Mouse (Mus musculus): ENCODE measurements around the gene Alg14. TPM values are rescaled to one million over a fixed set of nuclear protein-coding genes. Genes with fewer than 3 reads are reported as not detected.

The Alg14 gene
- polyA plus RNA-seq, 1 experiment from 2014 or later, result 30.1 TPM

DNA sequence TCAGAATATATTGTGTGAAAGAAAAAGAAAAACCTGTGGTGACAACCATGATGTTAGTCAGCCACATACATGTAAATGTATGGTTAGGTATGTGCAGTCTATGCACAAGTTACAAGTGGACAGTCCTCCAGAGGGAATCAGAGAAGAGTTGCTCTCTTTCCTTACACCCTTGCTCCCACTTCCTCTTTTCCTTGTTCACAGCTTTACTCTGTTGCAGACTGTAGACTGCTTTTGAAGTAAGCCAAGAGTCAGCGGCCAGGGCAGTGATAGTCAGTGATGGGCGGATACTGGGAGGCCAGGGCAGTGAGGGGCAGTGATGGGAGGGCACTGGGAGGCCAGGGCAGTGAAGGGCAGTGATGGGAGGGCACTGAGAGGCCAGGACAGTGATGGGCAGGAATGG is 66.7 kb downstream of the Alg14 start:
- Histone ChIP-seq H3K4me1 (no peaks in the 10 kb centered on the region), H3K4me3 (replicated peaks) (no peak overlapping the region), H3K27ac (no peak overlapping the region), H3K9ac (no peak overlapping the region), H3K27me3 (no peaks in the 10 kb centered on the region), H3K36me3 (replicated peaks) (no peaks in the 10 kb centered on the region; the same call in 1 of the 2 replicates), H3K4me2 (no peak overlapping the region), H3K9me3 (no peaks in the 10 kb centered on the region)
- no peak for ATAC-seq (ENCODE audit: low FRiP score)
- 70% methylated on average over 2 of the region's 2 CpGs for WGBS

- Histone ChIP-seq H3K36me3 (replicated peaks) (no peaks in the 10 kb centered on the region; the same call in 1 of the 2 replicates), H3K27me3 (no peaks in the 10 kb centered on the region), H3K9ac (no peak overlapping the region), H3K4me2 (no peak overlapping the region), H3K27ac (no peak overlapping the region), H3K4me1 (no peaks in the 10 kb centered on the region), H3K9me3 (no peaks in the 10 kb centered on the region), H3K4me3 (replicated peaks) (no peak overlapping the region)
- 89% methylated on average over 6 of the region's 6 CpGs for WGBS
- no peak for ATAC-seq (ENCODE audit: low FRiP score)
Measured at GRCm38 (mm10) chr3:121358850-121359249, 67.3 kb downstream of the Alg14 start.

DNA sequence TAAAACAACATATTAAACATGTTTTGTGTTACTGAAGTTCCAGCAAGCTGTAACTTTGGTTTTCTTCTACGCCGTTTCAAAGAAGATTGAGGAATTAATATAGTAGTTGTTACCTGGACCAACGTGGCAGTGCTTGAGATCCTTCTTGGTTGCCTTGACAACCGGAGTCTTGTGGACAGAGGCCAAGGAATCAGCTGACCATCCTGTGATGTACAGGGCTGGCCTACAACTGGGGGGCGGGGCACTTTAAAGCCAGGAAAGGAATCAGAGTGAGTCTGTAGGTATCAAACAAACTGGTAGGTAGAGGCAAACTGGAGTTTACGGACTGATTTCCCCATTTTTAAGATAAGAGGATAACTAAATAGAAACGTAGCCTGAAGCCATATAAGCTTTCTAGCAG is 67.7 kb downstream of the Alg14 start:
- H3K4me3 ChIP-seq (replicated peaks), result no peak overlapping the region
- H3K27ac ChIP-seq, result no peak overlapping the region
- ATAC-seq (ENCODE audit: low FRiP score), result no peak
- H3K9ac ChIP-seq, result no peak overlapping the region
- no peaks in the 10 kb centered on the region for H3K9me3 ChIP-seq
- no peaks in the 10 kb centered on the region; the same call in 1 of the 2 replicates for H3K36me3 ChIP-seq (replicated peaks)
- 86% methylated on average over 7 of the region's 7 CpGs for WGBS
- no peak overlapping the region for H3K4me2 ChIP-seq
- no peaks in the 10 kb centered on the region for H3K27me3 ChIP-seq
- H3K4me1 ChIP-seq, result no peaks in the 10 kb centered on the region

DNA sequence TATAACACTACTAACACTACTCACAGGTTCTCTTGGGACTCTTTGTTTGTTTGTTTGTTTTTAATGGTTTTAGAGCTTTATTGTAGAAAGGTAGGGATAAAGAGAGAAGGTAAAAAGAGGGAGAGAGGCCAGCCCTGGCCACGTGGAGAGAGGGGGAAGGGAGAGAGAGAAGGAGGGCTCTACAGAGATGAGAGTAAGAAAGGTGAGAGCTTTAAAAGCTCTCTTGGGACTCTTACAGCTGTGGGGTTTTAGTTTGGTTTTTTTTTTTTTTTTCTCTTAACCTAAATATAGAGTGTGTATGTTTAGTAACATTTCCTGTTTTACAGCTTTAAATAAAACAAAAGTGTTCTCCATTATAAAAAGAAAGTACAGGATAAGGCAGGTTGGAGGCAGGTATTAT is 70.4 kb downstream of the Alg14 start:
- H3K9me3 ChIP-seq, result no peaks in the 10 kb centered on the region
- H3K4me1 ChIP-seq, result no peaks in the 10 kb centered on the region
- no peak overlapping the region for H3K4me3 ChIP-seq (replicated peaks)
- no peak for ATAC-seq (ENCODE audit: low FRiP score)
- H3K27ac ChIP-seq, result no peak overlapping the region
- H3K36me3 ChIP-seq (replicated peaks), result no peaks in the 10 kb centered on the region; the same call in 1 of the 2 replicates
- no peak overlapping the region for H3K4me2 ChIP-seq
- 57% methylated on average over 1 of the region's 1 CpGs for WGBS
- H3K9ac ChIP-seq, result no peak overlapping the region
- no peaks in the 10 kb centered on the region for H3K27me3 ChIP-seq

- Histone ChIP-seq H3K36me3 (replicated peaks) (no peaks in the 10 kb centered on the region; the same call in 1 of the 2 replicates), H3K27ac (no peak overlapping the region), H3K27me3 (no peaks in the 10 kb centered on the region), H3K4me3 (replicated peaks) (no peak overlapping the region), H3K4me2 (no peak overlapping the region), H3K4me1 (no peaks in the 10 kb centered on the region), H3K9me3 (no peaks in the 10 kb centered on the region), H3K9ac (no peak overlapping the region)
- WGBS, result 76% methylated on average over 4 of the region's 4 CpGs
- no peak for ATAC-seq (ENCODE audit: low FRiP score)
Measured at GRCm38 (mm10) chr3:121364388-121364787, 72.8 kb downstream of the Alg14 start.

DNA sequence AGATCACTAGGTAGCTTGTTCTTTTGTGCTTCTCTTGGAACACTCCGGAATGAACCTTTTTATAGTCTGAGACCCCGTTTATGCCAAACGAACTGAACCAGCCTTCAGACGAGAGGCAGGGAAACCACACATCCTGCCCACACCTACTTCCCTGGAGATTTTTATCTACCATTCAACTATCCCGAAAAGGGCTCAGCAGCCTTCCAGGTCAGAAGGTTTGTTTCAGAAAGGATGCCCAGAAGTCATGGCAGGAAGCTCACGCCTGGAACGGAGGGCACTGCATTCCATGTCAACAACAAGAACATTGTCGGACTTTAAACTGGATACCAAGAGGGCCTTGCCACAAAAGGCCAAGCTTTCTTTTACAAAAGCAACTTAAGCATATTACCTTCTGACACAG is 73.6 kb downstream of the Alg14 start:
- Histone ChIP-seq H3K27ac (no peak overlapping the region), H3K36me3 (replicated peaks) (no peaks in the 10 kb centered on the region; the same call in 1 of the 2 replicates), H3K9me3 (no peaks in the 10 kb centered on the region), H3K4me2 (no peak overlapping the region), H3K4me3 (replicated peaks) (no peak overlapping the region), H3K27me3 (no peaks in the 10 kb centered on the region), H3K9ac (no peak overlapping the region), H3K4me1 (no peaks in the 10 kb centered on the region)
- WGBS, result 82% methylated on average over 8 of the region's 8 CpGs
- no peak for ATAC-seq (ENCODE audit: low FRiP score)

DNA sequence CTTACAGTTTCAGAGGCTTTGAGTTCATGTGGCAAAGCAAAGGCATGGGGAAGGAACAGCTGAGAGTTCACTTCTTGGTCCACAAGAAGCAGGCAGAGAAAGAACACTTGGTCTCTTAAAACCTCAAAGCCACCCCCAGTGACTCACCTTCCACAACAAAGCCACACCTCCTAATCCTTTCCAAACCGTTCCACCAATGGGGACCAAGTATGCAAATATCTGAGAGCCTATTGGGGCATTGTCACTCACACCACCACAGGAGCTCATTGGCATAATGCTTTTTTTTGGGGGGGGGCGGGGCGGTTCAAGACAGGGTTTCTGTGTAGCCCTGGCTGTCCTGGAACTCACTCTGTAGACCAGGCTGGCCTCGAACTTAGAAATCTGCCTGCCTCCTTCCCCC is 77.0 kb downstream of the Alg14 start:
- 96% methylated on average over 3 of the region's 4 CpGs for WGBS
- peaks cover 2% of the 10 kb centered on the region; the same call in 1 of the 2 replicates for H3K4me1 ChIP-seq

DNA sequence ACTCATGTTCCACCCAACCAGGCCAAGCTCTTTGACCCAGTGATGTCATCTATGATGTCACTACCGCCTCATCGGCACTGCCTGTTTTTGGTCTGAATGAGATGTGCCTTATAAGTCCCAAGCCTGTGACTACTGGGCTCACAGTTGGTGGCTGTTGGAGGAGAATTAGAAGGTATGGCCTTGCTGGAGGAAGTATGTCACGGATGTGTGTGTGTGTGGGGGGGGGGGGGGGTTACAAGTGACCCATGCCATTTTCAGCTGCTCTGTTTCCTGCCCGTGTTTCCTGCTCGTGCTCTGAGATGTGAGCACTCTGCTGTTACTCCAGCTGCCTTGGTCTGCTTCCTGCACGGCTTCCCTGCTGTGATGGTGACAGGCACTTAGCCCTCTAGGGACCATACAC is 77.9 kb downstream of the Alg14 start:
- Histone ChIP-seq H3K4me1 (peaks cover 2% of the 10 kb centered on the region; the same call in 1 of the 2 replicates), H3K27ac (no peak overlapping the region), H3K4me2 (no peak overlapping the region), H3K36me3 (replicated peaks) (no peaks in the 10 kb centered on the region), H3K27me3 (no peaks in the 10 kb centered on the region), H3K4me3 (replicated peaks) (no peak overlapping the region), H3K9me3 (no peaks in the 10 kb centered on the region), H3K9ac (no peak overlapping the region)
- 91% methylated on average over 6 of the region's 6 CpGs for WGBS
- no peak for ATAC-seq (ENCODE audit: low FRiP score)

More for the DNA sequence above, 77.0 kb downstream of the Alg14 start:
- Histone ChIP-seq H3K9ac (no peak overlapping the region), H3K4me2 (no peak overlapping the region), H3K36me3 (replicated peaks) (no peaks in the 10 kb centered on the region), H3K27ac (no peak overlapping the region), H3K27me3 (no peaks in the 10 kb centered on the region), H3K4me3 (replicated peaks) (no peak overlapping the region), H3K9me3 (no peaks in the 10 kb centered on the region)
- no peak for ATAC-seq (ENCODE audit: low FRiP score)

- ATAC-seq (ENCODE audit: low FRiP score), result no peak
- peaks cover 2% of the 10 kb centered on the region; the same call in 1 of the 2 replicates for H3K4me1 ChIP-seq
- no peak overlapping the region for H3K4me2 ChIP-seq
- H3K9me3 ChIP-seq, result no peaks in the 10 kb centered on the region
- H3K9ac ChIP-seq, result no peak overlapping the region
- no peak overlapping the region for H3K27ac ChIP-seq
- H3K27me3 ChIP-seq, result no peaks in the 10 kb centered on the region
- 90% methylated on average over 13 of the region's 13 CpGs for WGBS
- no peak overlapping the region for H3K4me3 ChIP-seq (replicated peaks)
- no peaks in the 10 kb centered on the region for H3K36me3 ChIP-seq (replicated peaks)
Measured at GRCm38 (mm10) chr3:121370301-121370700, 78.7 kb downstream of the Alg14 start.

GRCm38 (mm10) chr3:121370830-121371526 is 79.4 kb downstream of the Alg14 start:
- no peak for ATAC-seq (ENCODE audit: low FRiP score)
- Histone ChIP-seq H3K36me3 (replicated peaks) (no peaks in the 10 kb centered on the region), H3K27ac (no peak overlapping the region), H3K27me3 (no peaks in the 10 kb centered on the region), H3K4me2 (no peak overlapping the region), H3K4me3 (replicated peaks) (no peak overlapping the region), H3K9me3 (no peaks in the 10 kb centered on the region), H3K9ac (no peak overlapping the region), H3K4me1 (peaks cover 2% of the 10 kb centered on the region; the same call in 1 of the 2 replicates)
- WGBS, result 69% methylated on average over 12 of the region's 12 CpGs

- no peaks in the 10 kb centered on the region for H3K9me3 ChIP-seq
- no peaks in the 10 kb centered on the region for H3K27me3 ChIP-seq
- no peak for ATAC-seq (ENCODE audit: low FRiP score)
- no peak overlapping the region for H3K9ac ChIP-seq
- peaks cover 2% of the 10 kb centered on the region; the same call in 1 of the 2 replicates for H3K4me1 ChIP-seq
- no peak overlapping the region for H3K4me3 ChIP-seq (replicated peaks)
- H3K36me3 ChIP-seq (replicated peaks), result no peaks in the 10 kb centered on the region
- H3K27ac ChIP-seq, result no peak overlapping the region
- WGBS, result 89% methylated on average over 8 of the region's 8 CpGs
- H3K4me2 ChIP-seq, result no peak overlapping the region
Measured at GRCm38 (mm10) chr3:121371527-121372220, 80.1 kb downstream of the Alg14 start.

DNA sequence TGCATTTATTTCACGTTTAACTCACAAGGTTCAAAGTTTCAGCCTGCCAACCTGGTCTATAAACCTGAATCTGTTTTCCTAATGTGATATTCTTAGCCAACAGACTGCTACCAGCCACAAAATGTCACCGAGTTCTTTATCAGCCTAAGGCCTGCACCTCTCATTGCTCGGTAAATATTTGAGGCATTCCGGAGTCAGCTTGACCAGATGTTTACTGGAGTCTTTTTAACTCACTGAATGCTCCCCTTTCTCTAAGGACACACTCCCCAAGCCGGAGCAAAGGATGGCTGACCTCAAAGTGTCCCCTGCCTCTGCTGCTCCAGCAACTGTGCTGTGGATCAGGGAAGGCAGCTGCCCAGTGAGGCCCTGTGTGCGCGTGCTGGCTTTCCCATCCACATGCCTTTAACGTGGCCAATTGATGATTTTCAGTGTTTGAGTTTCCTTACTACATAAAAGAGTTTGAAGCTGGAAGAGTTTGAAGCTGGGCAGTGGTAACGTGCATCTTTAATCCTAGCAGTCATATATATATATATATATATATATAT is 82.4 kb downstream of the Alg14 start:
- H3K9me3 ChIP-seq, result no peaks in the 10 kb centered on the region
- no peaks in the 10 kb centered on the region for H3K27me3 ChIP-seq
- ATAC-seq (ENCODE audit: low FRiP score), result no peak
- H3K4me2 ChIP-seq, result no peak overlapping the region
- H3K9ac ChIP-seq, result no peak overlapping the region
- no peaks in the 10 kb centered on the region for H3K36me3 ChIP-seq (replicated peaks)
- WGBS, result 77% methylated on average over 9 of the region's 9 CpGs
- H3K4me1 ChIP-seq, result peaks cover 2% of the 10 kb centered on the region; the same call in 1 of the 2 replicates
- H3K4me3 ChIP-seq (replicated peaks), result no peak overlapping the region
- no peak overlapping the region for H3K27ac ChIP-seq

All from forebrain, embryonic 12.5 days (tissue).